Comparison of ENCODE assay signal across 8 mouse cellular contexts in genomic region chr16:57120913-57121815, GRCm38 (mm10). TPM values are rescaled to one million over a fixed set of nuclear protein-coding genes. Genes with fewer than 3 reads are reported as not detected.
DNase-seq lines count a peak whose midpoint lies in the region; ATAC-seq lines count a peak whose summit lies in the region.

Tomm70a (plus strand) TSS chr16:57121703.

- H3K4me3 ChIP-seq in forebrain, embryonic 14.5 days (ENCODE audit: low read depth, low read length): peak within 1 kb of the TSS; percentile 99
- peak within 1 kb of the TSS; percentile 100 for H3K4me3 ChIP-seq in neural tube, embryonic 15.5 days (replicated peaks)

- no peaks in the 10 kb centered on the region for H3K36me3 ChIP-seq in forebrain, embryonic 14.5 days (ENCODE audit: control insufficient read depth, insufficient read depth, low read length)
- H3K36me3 ChIP-seq in neural tube, embryonic 15.5 days: no peaks in the 10 kb centered on the region

- H3K4me2 ChIP-seq in forebrain, embryonic 14.5 days (ENCODE audit: low read length): peak within 1 kb of the TSS; percentile 86
- H3K4me2 ChIP-seq in neural tube, embryonic 15.5 days: peak within 1 kb of the TSS; percentile 67

- ATAC-seq in forebrain, embryonic 14.5 days: peak; percentile 99
- peak; percentile 100 for ATAC-seq in neural tube, embryonic 15.5 days (ENCODE audit: low FRiP score)

- H3K9ac ChIP-seq in forebrain, embryonic 14.5 days (ENCODE audit: low read length): peak within 1 kb of the TSS; percentile 96
- peak within 1 kb of the TSS; percentile 98 for H3K9ac ChIP-seq in neural tube, embryonic 15.5 days (replicated peaks)

- peaks cover 15% of the 10 kb centered on the region for H3K4me1 ChIP-seq in forebrain, embryonic 14.5 days (ENCODE audit: control insufficient read depth, insufficient read depth, low read length)
- H3K4me1 ChIP-seq in neural tube, embryonic 15.5 days: peaks cover 22% of the 10 kb centered on the region

- peak within 1 kb of the TSS; percentile 89 for H3K27ac ChIP-seq in forebrain, embryonic 14.5 days (ENCODE audit: low read depth, low read length)
- H3K27ac ChIP-seq in neural tube, embryonic 15.5 days (replicated peaks): peak within 1 kb of the TSS; percentile 98

- intact Hi-C loops in heart, postnatal 14 days (cut with DNase I): loop anchor here (2.0 kb wide), 1 partner anchor 48 kb away; no protein-coding TSS in a partner anchor

- no peaks in the 10 kb centered on the region for H3K9me3 ChIP-seq in forebrain, embryonic 14.5 days (replicated peaks; ENCODE audit: control insufficient read depth, low read length)
- no peaks in the 10 kb centered on the region for H3K9me3 ChIP-seq in neural tube, embryonic 15.5 days (replicated peaks)

- no peaks in the 10 kb centered on the region for H3K27me3 ChIP-seq in forebrain, embryonic 14.5 days (replicated peaks; ENCODE audit: control insufficient read depth, insufficient read depth, low read length)
- H3K27me3 ChIP-seq in neural tube, embryonic 15.5 days (replicated peaks): no peaks in the 10 kb centered on the region

- WGBS in forebrain, embryonic 14.5 days: under 1% methylated on average over 37 of the region's 37 CpGs
- under 1% methylated on average over 37 of the region's 37 CpGs for WGBS in neural tube, embryonic 15.5 days

- DNase-seq in ES-CJ7 (ENCODE audit: low read depth, low spot score): peak; percentile 98
- DNase-seq in cerebellum, adult 11 months: peak; percentile 92
- peak; percentile 99 for DNase-seq in forebrain, embryonic 14.5 days (ENCODE audit: low spot score)
- DNase-seq in heart, postnatal 14 days: peak; percentile 90 to 93
- peak; percentile 96 for DNase-seq in layer of hippocampus, adult 11-12 months (ENCODE audit: low spot score)
- peak; percentile 93 to 94 for DNase-seq in lung, adult 18-20 months
- peak; percentile 93 for DNase-seq in testis, postnatal 14 days (ENCODE audit: low spot score)

RNA-seq across cellular contexts. Expression of gene Tomm70a, which starts in this region (rescaled TPM):
- 58.3 and 59.8 TPM in 2 replicates for polyA plus RNA-seq in forebrain, embryonic 14.5 days (2014; fragmentation: Nextera tagmentation; extraction: Ambion mirVana)
- 10 to 100 TPM; 45.8 to 50.0 TPM for total RNA-seq in heart, postnatal 14 days (2021)
- polyA plus RNA-seq in neural tube, embryonic 15.5 days (2015; fragmentation: Nextera tagmentation; extraction: Ambion mirVana): 63.2 and 66.8 TPM in 2 replicates

Comparison
In these comparisons a context has a peak if more than half of its experiments do, and no peak if none do; other contexts are left out.
1. Peak in every context shown above with its lines: DNase-seq, ATAC-seq, H3K4me3 ChIP-seq and H3K27ac ChIP-seq.